Mouse (Mus musculus): ENCODE measurements around the gene Exoc5.

- no peak for TF ChIP-seq CTCF (conservative IDR thresholded peaks at IDR 0.05; ENCODE audit: low read length)
- TF ChIP-seq NANOG (IDR thresholded peaks at IDR 0.05; ENCODE audit: borderline replicate concordance, low read length) = no peak
- no peak for TF ChIP-seq POU5F1 (IDR thresholded peaks at IDR 0.05; ENCODE audit: borderline replicate concordance, low read length)
These were observed 39.2 kb downstream of the Exoc5 start for GRCm38 (mm10) chr14:49027040-49027778.

Data from E14TG2a.4 (cell line).